Mouse (Mus musculus): ENCODE measurements around the gene Srrm4. TPM values are rescaled to one million over a fixed set of nuclear protein-coding genes. Genes with fewer than 3 reads are reported as not detected.

Srrm4 gene
- polyA plus RNA-seq, 1 experiment from 2014 or later: 6.4 TPM

- H3K27ac ChIP-seq: no peak overlapping the region
- H3K4me1 ChIP-seq: peaks cover 10% of the 10 kb centered on the region; the same call in 1 of the 2 replicates
- DNase-seq (ENCODE audit: extremely low spot score, low spot score): no peak
- H3K9me3 ChIP-seq: peaks cover 11% of the 10 kb centered on the region; the same call in 1 of the 2 replicates
- 69% methylated on average over 7 of the region's 7 CpGs for WGBS
- H3K36me3 ChIP-seq (replicated peaks): peaks cover 6% of the 10 kb centered on the region
- no peaks in the 10 kb centered on the region for H3K27me3 ChIP-seq (ENCODE audit: poor library complexity, severe bottlenecking)
- H3K4me3 ChIP-seq: no peak overlapping the region
Measured at GRCm38 (mm10) chr5:116542317-116542716, 49.3 kb downstream of the Srrm4 start.

GRCm38 (mm10) chr5:116541128-116541527 lies 50.5 kb downstream of the Srrm4 start:
- Histone ChIP-seq H3K27me3 (ENCODE audit: poor library complexity, severe bottlenecking) (no peaks in the 10 kb centered on the region), H3K4me1 (peaks cover 10% of the 10 kb centered on the region; the same call in 1 of the 2 replicates), H3K36me3 (replicated peaks) (no peaks in the 10 kb centered on the region; the same call in 1 of the 2 replicates), H3K27ac (no peak overlapping the region), H3K4me3 (no peak overlapping the region), H3K9me3 (peaks cover 8% of the 10 kb centered on the region; the same call in 1 of the 2 replicates)
- 83% methylated on average over 3 of the region's 3 CpGs for WGBS
- no peak for DNase-seq (ENCODE audit: extremely low spot score, low spot score)

GRCm38 (mm10) chr5:116539360-116539759 lies 52.3 kb downstream of the Srrm4 start:
- Histone ChIP-seq H3K36me3 (replicated peaks) (peaks cover 3% of the 10 kb centered on the region; the same call in 1 of the 2 replicates), H3K9me3 (peaks cover 8% of the 10 kb centered on the region; the same call in 1 of the 2 replicates), H3K27me3 (ENCODE audit: poor library complexity, severe bottlenecking) (no peaks in the 10 kb centered on the region), H3K4me1 (peaks cover 10% of the 10 kb centered on the region; the same call in 1 of the 2 replicates), H3K4me3 (no peak overlapping the region), H3K27ac (peak overlapping the region; percentile 25)
- 83% methylated on average over 3 of the region's 3 CpGs for WGBS
- no peak for DNase-seq (ENCODE audit: extremely low spot score, low spot score)

GRCm38 (mm10) chr5:116538491-116538890 lies 53.1 kb downstream of the Srrm4 start:
- H3K36me3 ChIP-seq (replicated peaks): peaks cover 3% of the 10 kb centered on the region; the same call in 1 of the 2 replicates
- H3K4me3 ChIP-seq: no peak overlapping the region
- H3K27me3 ChIP-seq (ENCODE audit: poor library complexity, severe bottlenecking): no peaks in the 10 kb centered on the region
- H3K4me1 ChIP-seq: peaks cover 10% of the 10 kb centered on the region; the same call in 1 of the 2 replicates
- no peak overlapping the region for H3K27ac ChIP-seq
- no peak for DNase-seq (ENCODE audit: extremely low spot score, low spot score)
- WGBS: 65% methylated on average over 3 of the region's 3 CpGs
- H3K9me3 ChIP-seq: peaks cover 8% of the 10 kb centered on the region; the same call in 1 of the 2 replicates

GRCm38 (mm10) chr5:116526324-116526723 lies 65.3 kb downstream of the Srrm4 start:
- no peak for DNase-seq (ENCODE audit: extremely low spot score, low spot score)
- Histone ChIP-seq H3K9me3 (no peaks in the 10 kb centered on the region), H3K36me3 (replicated peaks) (no peaks in the 10 kb centered on the region), H3K4me1 (peaks cover 8% of the 10 kb centered on the region; the same call in 1 of the 2 replicates), H3K4me3 (no peak overlapping the region), H3K27ac (no peak overlapping the region), H3K27me3 (ENCODE audit: poor library complexity, severe bottlenecking) (no peaks in the 10 kb centered on the region)
- 57% methylated on average over 4 of the region's 4 CpGs for WGBS

GRCm38 (mm10) chr5:116525308-116525707 lies 66.3 kb downstream of the Srrm4 start:
- Histone ChIP-seq H3K36me3 (replicated peaks) (no peaks in the 10 kb centered on the region), H3K9me3 (no peaks in the 10 kb centered on the region), H3K4me3 (no peak overlapping the region), H3K4me1 (peaks cover 8% of the 10 kb centered on the region; the same call in 1 of the 2 replicates), H3K27ac (no peak overlapping the region), H3K27me3 (ENCODE audit: poor library complexity, severe bottlenecking) (no peaks in the 10 kb centered on the region)
- no peak for DNase-seq (ENCODE audit: extremely low spot score, low spot score)
- 87% methylated on average over 8 of the region's 8 CpGs for WGBS

GRCm38 (mm10) chr5:116523553-116523952 lies 68.1 kb downstream of the Srrm4 start:
- H3K27me3 ChIP-seq (ENCODE audit: poor library complexity, severe bottlenecking): no peaks in the 10 kb centered on the region
- 91% methylated on average over 8 of the region's 8 CpGs for WGBS
- no peaks in the 10 kb centered on the region for H3K36me3 ChIP-seq (replicated peaks)

GRCm38 (mm10) chr5:116523079-116523478 lies 68.5 kb downstream of the Srrm4 start:
- no peaks in the 10 kb centered on the region for H3K27me3 ChIP-seq (ENCODE audit: poor library complexity, severe bottlenecking)
- no peaks in the 10 kb centered on the region for H3K36me3 ChIP-seq (replicated peaks)
- no peaks in the 10 kb centered on the region for H3K9me3 ChIP-seq
- peaks cover 8% of the 10 kb centered on the region; the same call in 1 of the 2 replicates for H3K4me1 ChIP-seq
- WGBS: 76% methylated on average over 9 of the region's 9 CpGs
- no peak for DNase-seq (ENCODE audit: extremely low spot score, low spot score)
- no peak overlapping the region for H3K27ac ChIP-seq
- H3K4me3 ChIP-seq: no peak overlapping the region

More at GRCm38 (mm10) chr5:116523553-116523952, 68.1 kb downstream of the Srrm4 start:
- DNase-seq (ENCODE audit: extremely low spot score, low spot score): no peak
- H3K9me3 ChIP-seq: no peaks in the 10 kb centered on the region
- H3K4me3 ChIP-seq: no peak overlapping the region
- H3K4me1 ChIP-seq: peaks cover 8% of the 10 kb centered on the region; the same call in 1 of the 2 replicates
- no peak overlapping the region for H3K27ac ChIP-seq

GRCm38 (mm10) chr5:116522273-116522672 lies 69.3 kb downstream of the Srrm4 start:
- H3K4me1 ChIP-seq: peaks cover 8% of the 10 kb centered on the region; the same call in 1 of the 2 replicates
- no peak overlapping the region for H3K4me3 ChIP-seq
- 89% methylated on average over 11 of the region's 11 CpGs for WGBS
- no peaks in the 10 kb centered on the region for H3K27me3 ChIP-seq (ENCODE audit: poor library complexity, severe bottlenecking)
- H3K9me3 ChIP-seq: no peaks in the 10 kb centered on the region
- no peaks in the 10 kb centered on the region for H3K36me3 ChIP-seq (replicated peaks)
- H3K27ac ChIP-seq: no peak overlapping the region
- no peak for DNase-seq (ENCODE audit: extremely low spot score, low spot score)

GRCm38 (mm10) chr5:116518047-116518446 lies 73.6 kb downstream of the Srrm4 start:
- Histone ChIP-seq H3K27ac (no peak overlapping the region), H3K9me3 (no peaks in the 10 kb centered on the region), H3K4me1 (peaks cover 2% of the 10 kb centered on the region; the same call in 1 of the 2 replicates), H3K4me3 (no peak overlapping the region), H3K27me3 (ENCODE audit: poor library complexity, severe bottlenecking) (no peaks in the 10 kb centered on the region), H3K36me3 (replicated peaks) (no peaks in the 10 kb centered on the region)
- WGBS: 36% methylated on average over 4 of the region's 4 CpGs
- no peak for DNase-seq (ENCODE audit: extremely low spot score, low spot score)

- Histone ChIP-seq H3K4me1 (no peaks in the 10 kb centered on the region), H3K9me3 (no peaks in the 10 kb centered on the region), H3K27me3 (ENCODE audit: poor library complexity, severe bottlenecking) (no peaks in the 10 kb centered on the region), H3K4me3 (no peak overlapping the region), H3K27ac (no peak overlapping the region), H3K36me3 (replicated peaks) (no peaks in the 10 kb centered on the region; the same call in 1 of the 2 replicates)
- no peak for DNase-seq (ENCODE audit: extremely low spot score, low spot score)
- WGBS: 83% methylated on average over 4 of the region's 4 CpGs
Measured at GRCm38 (mm10) chr5:116512135-116512534, 79.5 kb downstream of the Srrm4 start.

GRCm38 (mm10) chr5:116510229-116510628 lies 81.4 kb downstream of the Srrm4 start:
- Histone ChIP-seq H3K27ac (no peak overlapping the region), H3K4me1 (no peaks in the 10 kb centered on the region), H3K36me3 (replicated peaks) (no peaks in the 10 kb centered on the region; the same call in 1 of the 2 replicates), H3K9me3 (no peaks in the 10 kb centered on the region), H3K4me3 (no peak overlapping the region), H3K27me3 (ENCODE audit: poor library complexity, severe bottlenecking) (no peaks in the 10 kb centered on the region)
- no peak for DNase-seq (ENCODE audit: extremely low spot score, low spot score)
- WGBS: 85% methylated on average over 5 of the region's 5 CpGs

- Histone ChIP-seq H3K27me3 (ENCODE audit: poor library complexity, severe bottlenecking) (peaks cover 20% of the 10 kb centered on the region), H3K4me1 (peaks cover 43% of the 10 kb centered on the region), H3K4me3 (peak overlapping the region; percentile 3; the same call in 1 of the 2 replicates), H3K9me3 (no peaks in the 10 kb centered on the region), H3K36me3 (replicated peaks) (no peaks in the 10 kb centered on the region), H3K27ac (no peak overlapping the region)
- 31% methylated on average over 15 of the region's 15 CpGs for WGBS
- DNase-seq (ENCODE audit: extremely low spot score, low spot score): peak; percentile 41
Measured at GRCm38 (mm10) chr5:116501342-116501741, 90.3 kb downstream of the Srrm4 start.
